Mouse (Mus musculus) forelimb bud, embryonic 11.5 days (tissue): ENCODE data around the gene Faap24.

Source experiments
- DNase-seq: peaks from one replicate; pipeline ENCODE4 v3.0.0-alpha.2; 2012; ENCODE audit warnings: low read depth, low spot score

The Faap24 gene

DNA sequence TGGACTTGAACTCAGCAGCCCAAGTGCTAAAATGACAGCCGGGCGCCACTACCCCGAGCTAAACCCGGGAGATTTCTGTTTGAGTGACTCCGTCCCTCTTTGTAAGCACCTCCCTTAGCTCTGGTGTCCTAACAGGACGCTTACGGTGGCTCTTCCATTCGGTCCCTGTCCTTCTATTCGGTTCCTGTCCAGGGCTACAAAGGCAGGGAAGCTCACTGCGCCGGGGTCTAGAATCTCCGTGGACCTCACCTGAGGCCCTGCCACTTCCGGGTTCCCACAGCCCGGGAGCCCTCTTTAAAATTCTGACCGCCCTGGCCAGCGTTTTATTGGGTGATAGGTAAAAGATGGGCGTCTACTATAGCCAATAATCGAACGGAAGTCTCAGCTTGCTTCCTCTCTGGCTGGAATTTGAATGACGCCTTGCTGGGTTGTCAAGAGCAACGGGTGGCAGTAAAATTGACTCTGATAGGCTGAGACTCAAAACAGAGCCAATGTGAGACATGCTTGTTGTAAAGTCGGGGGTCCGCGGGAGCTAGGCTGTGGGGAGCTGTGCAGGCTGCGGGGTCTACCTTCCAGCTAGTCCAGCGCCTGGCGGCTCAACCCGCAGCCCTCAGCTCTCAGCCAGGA, at the start of gene Faap24, which contains the start of gene Cep89:
Faap24 (minus strand) TSS at position 295 of the 627 bp plus-strand sequence.
Cep89 (plus strand) TSS at position 494 of the 627 bp plus-strand sequence.
- DNase-seq: peak; percentile 99

DNA sequence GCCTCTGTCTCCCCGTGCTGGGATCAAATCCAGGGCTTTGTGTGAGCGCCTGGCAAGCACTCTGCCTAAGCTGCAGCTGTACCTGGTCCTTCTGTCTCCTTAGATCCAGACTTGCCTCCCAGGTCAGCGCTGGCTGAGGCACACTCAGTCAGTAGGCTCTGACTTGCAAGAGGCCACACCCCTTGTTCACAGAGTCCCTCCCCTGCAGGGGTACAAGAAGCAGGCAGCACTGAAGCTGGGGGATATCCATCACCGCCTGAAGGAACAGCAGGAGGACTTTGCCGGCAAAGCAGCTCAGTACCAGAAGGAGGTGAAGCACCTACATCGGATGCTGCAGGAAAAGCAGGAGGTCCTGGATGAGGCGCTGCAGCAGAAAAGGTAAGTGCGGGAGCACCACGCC, 38.6 kb upstream of the Faap24 start:
- no peak for DNase-seq

DNA sequence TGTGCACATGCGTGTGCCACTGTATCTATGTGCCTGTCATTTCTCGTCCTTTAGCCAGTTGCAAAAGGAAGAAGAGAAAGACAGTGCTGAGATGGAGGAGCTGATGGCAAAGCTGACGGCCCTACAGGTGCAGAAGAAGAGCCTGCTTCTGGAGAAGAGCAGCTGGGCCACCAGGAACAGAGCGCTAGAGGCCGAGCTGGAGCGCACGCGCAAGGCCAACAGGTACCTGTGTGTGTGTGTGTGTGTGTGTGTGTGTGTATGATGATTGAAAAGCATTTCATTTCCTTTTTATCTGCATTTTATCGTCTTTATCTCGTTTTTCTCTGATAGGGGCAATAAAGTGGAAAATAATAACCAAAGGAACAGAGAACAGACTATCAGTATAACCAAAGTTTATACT, 31.5 kb upstream of the Faap24 start:
- no peak for DNase-seq

DNA sequence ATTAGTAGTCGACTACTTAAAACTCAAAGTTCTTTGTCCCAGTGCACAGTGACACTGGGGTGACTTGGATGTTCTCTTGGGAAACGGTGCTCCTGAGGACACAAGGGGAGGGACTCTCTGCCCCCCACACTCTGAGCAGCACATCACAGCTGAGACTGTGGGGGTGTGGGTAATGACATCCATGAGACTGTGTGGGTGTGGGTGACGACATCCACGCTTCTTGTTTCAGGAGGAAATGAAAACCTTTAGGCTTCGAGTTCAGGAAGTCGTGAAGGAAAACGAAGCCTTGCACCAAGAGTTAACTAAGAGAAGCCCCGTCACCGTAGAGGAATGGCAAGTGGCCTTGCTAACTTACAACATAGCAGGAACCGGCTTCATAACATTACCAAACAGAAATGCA, 26.4 kb upstream of the Faap24 start:
- DNase-seq: no peak

DNA sequence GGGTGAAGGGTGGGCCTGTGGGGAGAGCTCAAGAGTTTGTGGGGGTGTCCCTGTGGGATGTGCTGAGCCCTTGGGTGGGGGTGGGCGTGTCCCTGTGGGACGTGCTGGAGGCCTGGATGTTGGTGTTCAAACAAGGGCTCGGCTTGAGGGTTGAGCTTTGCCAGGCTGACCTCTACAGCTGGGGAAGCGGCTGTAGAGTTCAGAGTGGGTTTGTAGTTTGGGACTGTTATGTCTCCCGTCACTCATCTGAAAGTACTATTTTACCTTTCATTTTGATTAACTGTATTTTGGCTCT, 20.0 kb upstream of the Faap24 start:
- no peak for DNase-seq

DNA sequence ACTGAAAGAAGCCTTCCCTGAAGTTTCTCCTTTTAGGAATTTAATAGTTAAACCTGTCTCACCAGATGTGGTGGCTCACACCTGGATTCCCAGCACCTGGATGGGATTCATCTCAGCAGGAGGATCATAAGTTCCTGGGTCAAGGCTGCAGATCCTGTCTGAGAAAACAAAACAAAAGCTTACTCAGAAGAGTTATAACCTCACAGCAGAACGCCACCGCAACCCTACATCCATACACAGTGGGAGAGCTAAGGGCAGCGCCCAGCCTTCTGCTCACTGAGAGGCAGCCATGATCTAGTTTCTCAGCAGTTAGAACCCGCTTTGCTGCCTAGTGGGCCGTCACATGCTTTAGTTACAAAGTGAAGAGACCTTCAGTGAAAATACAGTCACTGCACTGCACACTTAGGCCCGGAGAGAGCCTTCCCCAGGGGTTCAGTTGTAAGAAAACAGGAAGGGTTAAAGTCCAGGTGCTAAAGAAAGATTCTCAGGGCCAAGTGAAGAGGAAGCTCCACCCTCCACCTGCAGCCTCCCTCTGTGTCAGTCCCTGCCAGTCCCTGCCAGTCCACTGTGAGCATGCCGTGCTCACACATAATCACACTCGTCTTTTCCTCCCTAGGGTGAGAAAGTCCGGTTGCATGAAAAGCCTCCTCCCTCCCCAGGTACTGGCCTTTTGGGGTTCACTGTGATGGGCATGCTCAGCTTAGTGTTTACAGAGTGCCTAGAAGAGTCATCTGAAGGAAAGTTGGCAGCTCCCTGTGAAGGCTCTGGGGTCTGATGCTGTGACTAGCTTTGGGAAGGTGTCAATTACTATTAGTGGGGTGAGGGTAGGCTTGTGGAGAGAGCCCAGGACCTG, 19.4 kb upstream of the Faap24 start:
- no peak for DNase-seq

DNA sequence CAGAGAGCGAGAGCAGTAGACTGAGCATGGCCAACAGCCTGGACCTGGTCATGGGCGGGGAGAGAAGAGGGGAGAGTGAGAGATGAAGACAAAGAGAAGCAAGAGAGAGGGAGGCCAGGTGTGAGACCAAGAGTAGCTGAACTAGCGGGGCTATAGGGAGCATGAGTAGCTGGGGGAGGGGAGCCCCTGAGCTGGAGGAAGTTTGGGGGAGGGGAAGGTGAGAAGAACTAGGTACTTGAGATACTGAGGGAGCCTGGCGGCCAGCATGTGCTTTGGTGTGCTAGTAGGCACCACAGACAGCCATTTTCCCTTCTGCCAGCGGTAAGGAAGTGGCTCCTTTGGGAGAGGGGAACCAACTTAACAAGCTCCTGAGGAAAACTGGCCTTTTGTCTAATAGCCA, 18.6 kb upstream of the Faap24 start:
- DNase-seq: no peak

DNA sequence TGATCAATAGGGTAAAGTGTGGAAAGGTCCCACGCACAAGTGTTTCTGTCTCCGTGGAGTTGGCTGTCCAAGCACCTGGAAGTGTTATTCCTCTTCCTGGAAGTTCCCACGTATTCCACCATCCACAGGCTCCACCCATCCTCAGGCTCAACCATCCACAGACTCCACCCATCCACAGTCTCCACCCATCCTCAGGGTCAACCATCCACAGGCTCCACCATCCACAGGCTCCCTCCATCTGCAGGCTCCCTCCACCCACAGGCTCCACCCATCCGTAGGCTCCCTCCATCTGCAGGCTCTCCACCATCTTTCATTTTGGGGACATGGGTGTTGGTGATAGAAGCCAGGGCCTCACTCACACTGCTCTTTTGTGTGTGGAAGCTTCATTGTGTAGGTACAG, 4.5 kb upstream of the Faap24 start:
- DNase-seq: no peak

DNA sequence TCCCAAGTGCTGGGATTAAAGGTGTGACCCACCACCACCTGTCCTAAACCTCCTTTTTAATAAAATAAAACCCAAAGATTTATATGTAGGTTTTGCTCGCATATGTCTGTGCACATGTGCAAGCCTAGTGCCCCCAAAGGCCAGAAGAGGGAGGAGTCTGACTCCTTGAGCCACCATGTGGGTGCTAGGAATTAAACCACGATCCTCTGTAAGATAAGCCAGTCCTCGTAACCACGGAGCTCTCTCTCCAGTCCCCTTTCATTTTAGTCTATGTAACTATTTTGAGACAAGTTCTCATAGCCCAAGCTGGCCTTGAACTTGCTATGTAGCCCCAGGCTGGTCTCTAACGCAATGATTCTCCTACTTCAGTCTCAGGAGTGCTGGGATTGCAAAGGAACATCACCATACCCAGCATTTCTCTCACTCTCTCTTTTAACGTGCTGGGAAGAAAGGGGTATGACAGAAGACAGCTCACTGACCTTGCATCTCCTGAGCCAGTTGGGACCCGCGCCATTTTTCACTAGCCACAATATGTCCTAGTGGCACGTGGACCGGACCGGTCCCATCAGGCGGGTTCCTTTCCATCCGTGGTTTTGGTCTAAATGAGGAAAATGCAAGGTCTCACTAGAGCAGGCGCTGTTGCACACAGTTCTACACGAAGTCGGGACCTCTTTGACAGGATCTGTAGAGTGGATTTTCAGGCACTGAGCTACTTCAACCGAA, 741 bp downstream of the Faap24 start:
- DNase-seq: no peak

DNA sequence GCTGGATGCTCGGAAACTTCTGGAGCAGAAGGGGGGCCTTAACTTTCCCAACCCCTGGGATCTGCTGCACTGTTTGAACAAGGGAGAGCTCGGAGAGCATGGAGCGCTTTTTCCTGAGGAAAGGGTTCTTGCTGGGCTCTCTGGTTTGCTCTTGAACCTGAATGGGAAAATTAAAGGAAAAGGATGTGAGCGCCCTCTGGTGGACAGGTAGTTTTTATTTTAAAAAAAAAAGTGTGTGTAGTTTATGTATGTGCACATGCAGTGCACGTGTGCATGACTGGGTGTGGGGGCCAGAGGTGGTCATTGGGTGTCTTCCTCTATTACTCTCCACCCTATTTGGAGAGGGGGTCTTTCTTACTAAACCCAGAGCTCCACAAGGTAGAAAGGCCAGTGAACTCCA, 3.7 kb downstream of the Faap24 start:
- DNase-seq: peak; percentile 35

DNA sequence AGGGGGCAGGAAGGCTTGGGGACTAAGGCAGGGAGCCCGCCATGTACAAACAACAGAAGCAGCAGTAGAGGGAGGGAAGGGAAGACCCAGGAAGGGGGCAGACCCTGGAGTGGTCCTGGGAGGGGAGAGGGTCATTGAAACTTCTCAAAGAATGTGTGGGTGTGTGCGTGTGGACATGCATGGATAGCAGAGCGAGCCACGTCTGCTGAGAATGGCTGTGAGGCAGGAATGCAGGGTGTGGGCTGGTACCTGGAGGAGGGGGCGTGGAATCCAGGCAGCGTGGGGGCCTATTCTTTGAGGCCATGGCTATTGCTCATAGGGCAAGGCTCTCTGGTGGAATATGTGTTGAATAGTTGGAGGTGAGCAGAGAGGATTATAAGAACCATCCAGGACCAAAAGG, 7.9 kb downstream of the Faap24 start:
- DNase-seq: no peak

DNA sequence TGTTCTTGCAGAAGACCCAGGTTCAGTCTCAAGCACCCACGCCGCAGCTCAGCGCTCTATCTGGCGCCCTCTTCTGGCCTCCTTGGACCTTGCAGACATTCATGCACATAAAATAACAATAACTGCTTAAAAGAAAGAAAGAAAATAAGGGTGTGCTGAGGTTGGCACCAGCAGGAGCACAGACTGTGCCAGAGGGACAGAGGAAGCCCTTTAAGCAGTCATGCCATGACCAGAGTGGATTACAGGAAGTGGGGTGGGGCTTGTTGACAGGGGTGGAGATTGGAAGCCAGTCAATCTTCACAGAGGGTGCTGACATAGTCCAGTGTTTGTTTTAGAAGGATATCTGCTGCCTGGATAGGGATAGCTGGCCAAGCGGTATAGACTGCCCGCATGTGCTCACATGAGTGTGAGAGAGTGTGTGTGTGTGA, 10.1 kb downstream of the Faap24 start:
- no peak for DNase-seq

DNA sequence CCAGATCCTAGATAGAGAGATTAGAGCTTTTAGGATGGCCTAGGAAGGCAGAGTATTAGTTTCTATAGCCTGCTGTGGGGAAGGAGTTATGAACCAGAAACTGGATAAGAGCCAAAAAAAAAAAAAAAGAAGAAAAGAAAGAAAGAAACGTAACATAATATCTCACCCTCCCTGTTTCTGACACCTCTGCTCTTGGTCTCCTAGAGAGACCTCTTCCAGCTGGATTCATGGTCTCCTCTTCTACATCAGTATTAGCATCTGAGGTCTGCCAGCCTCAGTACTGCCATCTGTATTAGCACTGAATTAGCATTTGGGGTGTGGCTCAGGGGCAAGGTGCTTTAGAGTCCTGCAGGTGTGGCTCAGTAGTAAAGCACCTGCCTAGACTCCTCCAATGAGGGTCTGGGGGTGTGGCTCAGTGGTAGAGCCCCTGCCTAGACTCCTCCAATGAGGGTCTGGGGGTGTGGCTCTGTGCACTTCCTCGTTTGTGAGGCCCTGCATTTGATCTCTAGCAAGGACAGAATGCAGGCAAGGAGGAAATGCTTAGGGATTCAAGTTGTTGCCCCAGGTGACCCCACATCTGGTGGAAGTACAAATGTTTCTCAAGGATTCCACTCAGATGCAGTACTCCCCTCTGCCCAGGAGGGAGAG, 13.8 kb downstream of the Faap24 start:
- DNase-seq: no peak

DNA sequence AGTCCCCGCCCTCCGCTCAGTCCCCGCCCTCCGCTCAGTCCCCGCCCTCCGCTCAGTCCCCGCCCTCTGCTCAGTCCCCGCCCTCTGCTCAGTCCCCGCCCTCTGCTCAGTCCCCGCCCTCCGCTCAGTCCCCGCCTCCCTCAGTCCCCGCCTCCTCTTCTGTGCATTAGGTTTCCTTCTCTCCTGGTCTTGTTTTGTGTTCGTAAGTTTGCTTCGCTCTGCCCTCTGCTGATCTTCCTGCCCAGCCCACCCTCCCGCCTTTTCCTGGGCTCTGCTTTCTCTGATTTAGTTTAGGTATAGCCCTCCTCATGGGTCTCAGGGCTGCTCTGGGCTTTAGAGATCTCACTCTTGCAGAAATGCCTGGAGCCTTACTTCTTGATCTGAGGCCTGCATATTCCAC, 14.8 kb downstream of the Faap24 start:
- no peak for DNase-seq

DNA sequence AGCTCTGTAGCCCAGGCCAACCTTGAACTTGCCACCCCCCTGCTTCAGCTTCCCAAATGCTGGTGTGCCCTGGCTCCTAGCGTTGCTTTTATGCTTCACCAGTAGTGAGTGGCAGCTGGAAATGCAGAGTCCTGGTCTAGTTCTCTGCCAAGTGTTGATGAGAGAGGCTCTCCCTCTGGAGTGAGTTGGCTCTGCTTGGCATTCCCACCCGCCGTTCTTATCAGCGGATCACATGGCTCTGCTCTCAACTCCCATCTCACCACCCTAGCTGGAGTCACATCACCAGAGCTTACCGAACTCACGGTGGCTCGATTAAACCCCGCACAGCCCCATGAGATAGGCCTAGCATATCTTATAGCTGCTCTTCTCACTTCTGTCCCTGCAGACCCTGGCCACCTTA, 16.3 kb downstream of the Faap24 start:
- no peak for DNase-seq

DNA sequence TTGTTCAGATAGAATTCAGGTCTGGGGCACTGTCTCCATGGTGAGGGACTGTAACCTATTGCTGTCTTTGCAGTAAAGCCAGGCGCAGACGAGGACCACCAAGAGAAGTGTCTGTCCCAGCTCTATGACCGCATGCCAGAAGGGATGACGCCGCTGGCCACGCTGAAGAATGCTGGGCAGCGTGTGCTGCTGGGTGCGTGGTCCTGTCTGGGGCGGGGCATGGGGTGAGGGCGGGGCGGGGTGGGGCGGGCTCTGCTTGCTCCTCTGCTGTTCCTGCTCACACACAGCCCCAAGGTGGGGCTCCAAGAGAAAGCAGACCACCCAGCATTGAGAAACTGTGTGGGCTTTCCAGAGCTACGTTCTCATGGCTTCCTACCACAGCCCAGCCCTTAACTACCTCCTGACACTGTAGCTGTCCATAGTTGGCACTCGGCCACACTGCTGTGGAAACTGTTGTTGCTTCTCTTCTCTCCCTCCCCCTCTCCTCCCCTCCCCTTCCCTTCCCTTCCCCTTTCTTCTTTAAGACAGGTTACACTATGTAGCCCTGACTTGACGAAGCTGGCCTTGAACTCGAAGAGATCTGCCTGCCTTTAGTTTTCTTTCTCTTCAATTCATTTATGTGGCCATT, 17.0 kb downstream of the Faap24 start:
- no peak for DNase-seq

DNA sequence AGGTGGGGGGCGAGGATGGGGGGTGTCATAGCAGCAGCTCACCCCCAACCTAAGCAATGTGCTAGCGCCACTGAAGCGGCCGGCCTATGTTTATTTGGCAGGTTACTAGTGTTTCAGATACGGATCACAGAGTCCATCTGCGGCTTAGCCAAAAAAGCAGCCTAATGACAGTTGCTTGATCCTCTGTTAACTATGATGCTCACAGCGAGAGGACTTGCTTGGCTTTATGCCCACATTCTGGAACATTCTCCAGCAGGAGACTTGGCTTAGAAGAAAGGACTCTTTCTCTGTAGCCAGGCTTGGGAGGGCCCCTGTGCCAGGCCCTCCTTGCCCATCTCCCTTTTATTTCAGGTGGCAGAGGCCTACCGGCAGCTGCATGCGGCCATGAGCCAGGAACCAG, 20.0 kb downstream of the Faap24 start:
- DNase-seq: no peak

DNA sequence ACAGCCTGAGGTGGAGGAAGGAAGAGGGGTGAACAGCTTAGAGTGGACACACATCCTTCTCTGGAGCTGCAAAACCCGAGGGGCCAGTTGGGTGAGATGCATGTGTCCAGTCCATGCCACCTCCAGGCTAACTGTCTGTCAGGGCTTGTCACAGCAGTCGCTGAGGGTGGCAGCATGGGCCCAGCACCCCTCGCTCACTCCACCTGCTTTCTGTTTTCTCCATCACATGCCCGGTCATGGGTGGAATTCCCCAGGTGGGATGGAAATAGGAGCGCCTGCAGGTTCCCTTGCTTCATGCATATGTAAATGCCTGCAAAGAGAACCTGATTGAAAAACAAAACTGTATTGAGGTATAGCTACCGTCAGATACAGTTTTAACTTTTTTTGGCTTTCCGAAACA, 22.4 kb downstream of the Faap24 start:
- no peak for DNase-seq

DNA sequence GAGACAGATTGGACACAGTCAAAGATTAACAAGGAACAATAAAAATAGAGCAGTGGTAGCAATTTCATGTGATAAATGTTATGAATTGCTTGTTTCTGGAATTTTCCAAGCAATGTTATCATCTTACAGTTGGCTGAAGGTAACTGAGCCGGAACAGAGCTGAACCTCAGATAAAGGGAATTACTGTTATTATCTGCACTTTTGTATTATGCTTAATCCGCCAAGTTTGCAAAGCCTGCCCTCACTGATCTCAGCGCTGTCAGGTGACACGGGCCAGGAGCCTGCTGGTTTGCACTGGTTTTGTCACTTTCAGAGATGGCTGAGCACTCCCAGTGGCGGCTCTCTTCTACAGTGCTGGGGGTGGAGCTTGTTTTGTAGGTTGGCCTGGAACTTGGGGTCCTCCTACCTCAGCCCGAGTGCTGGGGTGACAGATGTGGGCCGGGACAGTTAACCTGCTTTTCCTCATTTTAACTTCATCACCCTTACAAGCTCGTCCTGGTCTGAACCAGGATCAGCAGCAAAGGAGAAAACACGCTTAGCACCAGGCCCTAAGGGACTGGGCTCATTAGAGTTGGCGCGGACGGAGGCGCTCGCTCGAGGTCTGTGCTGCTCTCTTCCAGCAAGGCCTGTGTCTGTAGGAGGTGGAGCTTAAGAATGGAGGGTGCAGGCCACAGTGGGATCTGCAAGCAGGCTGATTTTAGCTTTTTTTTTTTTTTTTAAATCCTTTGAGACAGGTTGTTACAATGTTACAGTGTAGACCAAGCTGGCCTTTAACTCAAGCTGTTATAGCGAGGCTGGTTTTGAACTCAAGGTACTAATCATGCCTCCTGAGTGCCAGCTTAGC, 23.3 kb downstream of the Faap24 start:
- no peak for DNase-seq

DNA sequence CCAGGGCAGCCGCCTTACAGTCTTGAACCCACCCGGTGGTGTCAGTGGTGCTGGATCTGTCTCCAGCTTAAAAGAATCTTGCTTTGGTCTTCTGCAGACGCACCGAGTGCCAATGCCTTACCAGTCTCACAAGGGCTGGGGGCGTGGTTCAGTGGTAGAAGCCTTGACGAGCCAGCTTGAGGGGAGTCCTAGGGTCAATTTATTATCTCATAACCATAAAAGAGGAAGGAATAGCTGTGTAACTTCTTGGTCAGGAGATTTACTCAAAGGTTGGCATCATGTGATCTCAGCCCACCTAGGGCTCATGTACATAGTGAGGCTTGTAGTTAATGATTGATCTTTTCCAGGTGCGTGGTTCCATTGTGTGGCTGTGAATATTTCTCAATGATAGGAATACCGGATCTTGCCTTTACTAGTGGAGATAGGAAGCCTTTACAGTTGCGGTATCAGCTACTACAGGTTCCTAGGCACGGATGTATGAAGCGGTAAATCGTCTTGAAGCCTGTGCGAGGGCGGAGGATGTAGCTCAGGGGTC, 24.1 kb downstream of the Faap24 start:
- no peak for DNase-seq

DNA sequence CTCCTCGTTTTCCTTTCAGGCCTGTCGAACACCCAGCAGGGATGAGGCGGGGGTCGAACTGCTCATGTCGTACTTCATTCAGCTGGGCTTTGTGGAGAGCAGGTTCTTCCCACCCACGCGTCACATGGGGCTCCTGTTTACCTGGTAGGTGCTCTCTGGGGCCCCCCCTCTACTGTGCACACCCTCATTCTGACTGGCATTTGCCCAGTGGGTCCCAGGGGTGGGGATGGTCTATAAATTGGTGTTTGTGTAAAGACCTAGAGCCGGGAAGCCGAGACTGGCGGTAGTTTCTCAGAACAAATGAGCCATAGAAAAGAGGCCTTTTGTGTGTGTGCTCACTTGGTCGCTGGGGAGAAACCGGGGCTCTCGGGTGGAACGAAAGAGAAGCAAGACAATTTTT, 25.5 kb downstream of the Faap24 start:
- no peak for DNase-seq
